Mouse (Mus musculus) left cerebral cortex, adult 8-10 months (tissue): ENCODE measurements at regions not wholly inside any gene's neighbourhood (a gene's known extent, or its start where the extent isn't known, plus 50 kb on each side); places are given as distances from the start of the nearest gene placed in this dataset.

ENCODE experiments used
- microRNA-seq, 2 experiments: library from miRNA; unstranded; fragments of <30 nt; microRNA quantifications; one replicate each; pipeline ENCODE4 v1.2.0; 2022

Small RNAs in the stretch of these regions (microRNA-seq; reads per million reads assigned to microRNA genes)
- gene Gm27760: 0 reads per million in 2 experiments
